Comparison of ENCODE assay signal across 20 mouse cellular contexts in the genomic region with DNA sequence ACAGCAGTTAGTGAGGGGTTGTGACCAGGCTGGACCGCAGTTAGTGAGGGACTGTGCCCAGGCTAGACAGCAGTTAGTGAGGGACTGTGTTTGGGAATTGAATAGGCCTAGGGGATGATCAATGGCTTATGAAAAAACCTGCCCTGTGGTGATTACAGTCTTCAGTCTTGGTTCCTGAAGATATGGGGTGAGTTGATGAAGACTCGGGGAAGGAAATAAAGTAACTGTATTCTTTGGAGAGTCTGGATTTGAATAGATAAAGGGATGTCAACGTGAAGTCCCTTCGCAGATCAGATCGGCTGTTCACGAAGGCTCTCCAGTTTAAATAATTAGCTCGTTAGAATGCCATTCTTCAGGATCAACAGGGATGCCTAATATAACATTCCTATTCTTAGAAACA. TPM values are rescaled to one million over a fixed set of nuclear protein-coding genes. Genes with fewer than 3 reads are reported as not detected.
DNase-seq lines count a peak whose midpoint lies in the region; ATAC-seq and TF ChIP-seq lines count a peak whose summit lies in the region.
"Had no signal": no experiment of that assay in that cellular context is flagged by ENCODE, and none has a peak within 500 bp of the region (broad histone marks: within the 10 kb centered on the region; RNA-seq: fewer than 3 reads in every experiment).

No protein-coding gene starts in this region.

- H3K9me3 ChIP-seq in heart, embryonic 13.5 days, result no peaks in the 10 kb centered on the region
- no peaks in the 10 kb centered on the region for H3K9me3 ChIP-seq in liver, embryonic 13.5 days (replicated peaks)
- no peaks in the 10 kb centered on the region for H3K9me3 ChIP-seq in liver, postnatal 0 days (ENCODE audit: low read length)
- H3K9me3 ChIP-seq: embryonic facial prominence, embryonic 13.5 days; hindbrain, embryonic 13.5 days had no signal

- no peak for DNase-seq in heart, adult 18-20 months
- DNase-seq in c-Kit-negative CD71-positive TER-119-positive erythroid progenitor cells, embryonic 14.5 days (ENCODE audit: low read depth, low spot score), result peak; percentile 26
- DNase-seq in liver, embryonic 13.5 days, result peak; percentile 45
- no peak for DNase-seq in liver, postnatal 0 days
- no peak for DNase-seq in heart, postnatal 14 days
- no peak for DNase-seq in heart, adult 9 months (ENCODE audit: low spot score in 2 of 2)
- no peak for DNase-seq in right cerebral cortex, postnatal 10 days (ENCODE audit: low spot score in 2 of 2)
- DNase-seq: adrenal gland, adult 2 months; adrenal gland, postnatal 25 days; cerebellum, adult 11-12 months; cerebellum, adult 9-10 months; cerebellum, postnatal 25 days; gastrocnemius, postnatal 10 days; heart, adult 2 months; heart, postnatal 10 days had no signal

- ATAC-seq in heart, embryonic 13.5 days (ENCODE audit: extremely low read depth, insufficient number of reproducible peaks, low FRiP score, low TSS enrichment), result no peak
- peak; percentile 30 for ATAC-seq in liver, embryonic 13.5 days (ENCODE audit: low read depth)
- no peak for ATAC-seq in liver, postnatal 0 days
- ATAC-seq: forebrain, embryonic 16.5 days; hindbrain, postnatal 0 days had no signal

- H3K4me1 ChIP-seq in heart, embryonic 13.5 days, result peaks cover 28% of the 10 kb centered on the region
- peaks cover 83% of the 10 kb centered on the region for H3K4me1 ChIP-seq in liver, embryonic 13.5 days (replicated peaks)
- H3K4me1 ChIP-seq in liver, postnatal 0 days (ENCODE audit: insufficient read depth), result peaks cover 34% of the 10 kb centered on the region
- H3K4me1 ChIP-seq: embryonic facial prominence, embryonic 13.5 days; hindbrain, embryonic 13.5 days had no signal

- H3K4me3 ChIP-seq in heart, embryonic 13.5 days, result no peak overlapping the region
- H3K4me3 ChIP-seq in liver, embryonic 13.5 days (replicated peaks), result 0 out of 2 replicates have a peak overlapping the region, but pooled peaks have one; percentile 9
- H3K4me3 ChIP-seq in liver, postnatal 0 days (ENCODE audit: low read depth, low read length), result no peak overlapping the region
- H3K4me3 ChIP-seq: embryonic facial prominence, embryonic 13.5 days; heart, adult 2 months; hindbrain, embryonic 13.5 days had no signal

- peak overlapping the region; percentile 6; the same call in 1 of the 2 replicates for H3K4me2 ChIP-seq in heart, embryonic 13.5 days
- H3K4me2 ChIP-seq in liver, embryonic 13.5 days, result peak overlapping the region; percentile 68
- H3K4me2 ChIP-seq in liver, postnatal 0 days (ENCODE audit: low read depth, low read length), result peak overlapping the region; percentile 73
- H3K4me2 ChIP-seq: embryonic facial prominence, embryonic 13.5 days; hindbrain, embryonic 13.5 days had no signal

- H3K36me3 ChIP-seq in heart, embryonic 13.5 days, result no peaks in the 10 kb centered on the region
- H3K36me3 ChIP-seq in liver, embryonic 13.5 days, result no peaks in the 10 kb centered on the region
- H3K36me3 ChIP-seq in liver, postnatal 0 days (replicated peaks; ENCODE audit: insufficient read depth, low read length), result no peaks in the 10 kb centered on the region
- H3K36me3 ChIP-seq: embryonic facial prominence, embryonic 13.5 days; hindbrain, embryonic 13.5 days had no signal

- no peak overlapping the region for H3K9ac ChIP-seq in heart, embryonic 13.5 days
- H3K9ac ChIP-seq in liver, embryonic 13.5 days, result peak overlapping the region; percentile 63
- H3K9ac ChIP-seq in liver, postnatal 0 days (replicated peaks), result no peak overlapping the region
- H3K9ac ChIP-seq: embryonic facial prominence, embryonic 13.5 days; hindbrain, embryonic 13.5 days had no signal

- TF ChIP-seq CTCF in liver, postnatal 0 days (IDR thresholded peaks at IDR 0.05; ENCODE audit: low read depth), result no peak

- H3K27me3 ChIP-seq in heart, embryonic 13.5 days (replicated peaks), result no peaks in the 10 kb centered on the region
- H3K27me3 ChIP-seq in liver, embryonic 13.5 days, result no peaks in the 10 kb centered on the region
- H3K27me3 ChIP-seq in liver, postnatal 0 days (ENCODE audit: insufficient read depth, low read length), result no peaks in the 10 kb centered on the region
- H3K27me3 ChIP-seq: embryonic facial prominence, embryonic 13.5 days; hindbrain, embryonic 13.5 days had no signal

- TF ChIP-seq EP300 in liver, postnatal 0 days (IDR thresholded peaks at IDR 0.05; ENCODE audit: low read depth), result peak; percentile 85

- H3K27ac ChIP-seq in heart, embryonic 13.5 days (replicated peaks), result no peak overlapping the region
- H3K27ac ChIP-seq in liver, embryonic 13.5 days, result peak overlapping the region; percentile 92
- H3K27ac ChIP-seq in liver, postnatal 0 days (ENCODE audit: low read depth), result peak overlapping the region; percentile 88; the same call in 1 of the 2 replicates
- H3K27ac ChIP-seq: embryonic facial prominence, embryonic 13.5 days; heart, adult 2 months; hindbrain, embryonic 13.5 days; hindbrain, postnatal 0 days had no signal

- intact Hi-C loops in heart, postnatal 14 days (cut with DNase I), result loop anchor here (2.0 kb wide), 1 partner anchor 21 kb away; no protein-coding TSS in a partner anchor

- 52% methylated on average over 7 of the region's 7 CpGs for WGBS in heart, embryonic 13.5 days
- 13% methylated on average over 7 of the region's 7 CpGs for WGBS in liver, embryonic 13.5 days (ENCODE audit: insufficient replicate concordance)
- 47% methylated on average over 7 of the region's 7 CpGs for WGBS in liver, postnatal 0 days (ENCODE audit: insufficient replicate concordance)

RNA-seq across cellular contexts. Expression of gene Prdm10, which starts 24.4 kb away (rescaled TPM):
- polyA plus RNA-seq in heart, embryonic 13.5 days (2015; fragmentation: Nextera tagmentation; extraction: Ambion mirVana), result 3.6 and 4.1 TPM in 2 replicates
- 1 to 10 TPM; 4.2 to 5.0 TPM for total RNA-seq in heart, adult 18-20 months (2021)
- 2.4 and 3.0 TPM in 2 replicates for polyA plus RNA-seq in liver, embryonic 13.5 days (2015; fragmentation: Nextera tagmentation; extraction: Ambion mirVana)
- 1.3 and 1.5 TPM in 2 replicates for polyA plus RNA-seq in liver, postnatal 0 days (2015; fragmentation: Nextera tagmentation; extraction: Ambion mirVana)
- total RNA-seq in heart, postnatal 14 days (2021), result 1 to 10 TPM; 5.4 to 5.5 TPM

RNA-seq across cellular contexts. Expression of gene Aplp2, which starts 44.3 kb away (rescaled TPM):
- 292 and 311 TPM in 2 replicates for polyA plus RNA-seq in heart, embryonic 13.5 days (2015; fragmentation: Nextera tagmentation; extraction: Ambion mirVana)
- total RNA-seq in heart, adult 18-20 months (2021), result 100 to 1,000 TPM; 318 to 322 TPM
- 164 and 196 TPM in 2 replicates for polyA plus RNA-seq in liver, embryonic 13.5 days (2015; fragmentation: Nextera tagmentation; extraction: Ambion mirVana)
- polyA plus RNA-seq in liver, postnatal 0 days (2015; fragmentation: Nextera tagmentation; extraction: Ambion mirVana), result 167 and 178 TPM in 2 replicates
- total RNA-seq in heart, postnatal 14 days (2021), result 100 to 1,000 TPM; 304 to 309 TPM

Comparison
In these comparisons a context has a peak if more than half of its experiments do, and no peak if none do; other contexts are left out.
1. DNase-seq: peak in c-Kit-negative CD71-positive TER-119-positive erythroid progenitor cells, embryonic 14.5 days (single experiment) and liver, embryonic 13.5 days (single experiment); none in heart, adult 18-20 months (0 of 2), liver, postnatal 0 days (single experiment), heart, postnatal 14 days (0 of 2), heart, adult 9 months (0 of 2) and right cerebral cortex, postnatal 10 days (0 of 2).
2. H3K4me2 ChIP-seq: peak in every context shown above with its lines; median percentile 73 in liver, postnatal 0 days; 68 in liver, embryonic 13.5 days; 6 in heart, embryonic 13.5 days.